Mouse (Mus musculus): Measurements from ENCODE around the gene Fgf10. TPM values are rescaled to one million over a fixed set of nuclear protein-coding genes. Genes with fewer than 3 reads are reported as not detected.

Fgf10 gene
- polyA plus RNA-seq, 1 experiment from 2014 or later: 9.5 TPM

DNA sequence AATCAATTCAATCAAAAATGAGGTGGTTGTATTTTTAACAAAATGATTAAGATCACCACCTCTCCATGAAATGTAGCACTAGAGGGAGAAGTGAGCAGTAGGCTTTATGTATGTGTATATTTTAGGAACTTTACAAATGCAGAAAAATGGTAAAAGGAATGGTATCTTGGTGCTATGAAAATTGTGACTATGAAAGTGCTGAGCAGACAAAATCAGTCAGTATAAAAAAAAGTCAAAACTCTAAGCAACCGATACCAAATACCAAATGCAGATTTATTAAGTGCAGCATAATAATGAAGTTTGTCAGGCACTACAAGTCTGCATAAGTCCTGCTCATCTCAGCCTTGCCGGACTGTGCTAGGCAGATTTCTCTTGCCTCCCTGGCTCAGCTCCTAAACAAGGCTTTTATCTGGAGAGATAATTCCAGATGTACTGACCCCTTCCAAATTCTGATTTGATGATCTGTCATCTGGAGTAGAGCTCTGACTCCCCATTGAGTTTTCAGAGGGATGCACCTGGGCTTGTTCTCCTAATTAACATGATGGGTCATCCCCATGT lies 70.3 kb downstream of the Fgf10 start:
- Histone ChIP-seq H3K27me3 (replicated peaks; ENCODE audit: insufficient read depth, low read length) (no peaks in the 10 kb centered on the region), H3K4me1 (ENCODE audit: insufficient read depth, low read depth, low read length) (no peaks in the 10 kb centered on the region), H3K9me3 (ENCODE audit: low read length) (no peaks in the 10 kb centered on the region), H3K27ac (ENCODE audit: low read length) (no peak overlapping the region), H3K36me3 (ENCODE audit: insufficient read depth, low read length) (no peaks in the 10 kb centered on the region), H3K4me3 (ENCODE audit: low read depth, low read length) (no peak overlapping the region), H3K9ac (replicated peaks; ENCODE audit: low read depth) (no peak overlapping the region), H3K4me2 (replicated peaks; ENCODE audit: low read depth, low read length) (no peak overlapping the region)
- DNase-seq (ENCODE audit: low spot score): no peak
- no peak for ATAC-seq
- TF ChIP-seq CTCF (IDR thresholded peaks at IDR 0.05) (no peak), EP300 (IDR thresholded peaks at IDR 0.05) (no peak)
- 53% methylated on average over 2 of the region's 2 CpGs for WGBS

DNA sequence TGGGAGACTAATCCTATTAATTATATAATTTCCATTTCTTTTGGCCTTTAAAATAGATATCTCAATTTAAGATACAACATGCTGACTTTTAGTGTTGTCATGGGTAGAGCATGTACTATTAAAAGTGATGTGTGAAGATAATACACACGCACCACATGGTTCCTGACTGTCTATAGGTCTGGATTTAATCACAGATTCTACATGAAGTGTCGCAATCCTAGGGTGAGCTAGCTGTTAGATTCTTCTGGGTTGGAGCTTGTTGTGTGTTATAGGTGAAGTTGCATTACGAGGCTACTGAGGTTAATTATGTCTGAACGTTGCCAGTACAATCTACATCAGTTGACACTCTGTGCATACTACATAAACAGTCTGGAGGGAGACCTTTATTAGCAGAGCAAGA lies 73.2 kb downstream of the Fgf10 start:
- peak; percentile 35; the same call in 1 of the 2 replicates for ATAC-seq
- H3K36me3 ChIP-seq (ENCODE audit: insufficient read depth, low read length): no peaks in the 10 kb centered on the region
- TF ChIP-seq CTCF (IDR thresholded peaks at IDR 0.05) (no peak), EP300 (IDR thresholded peaks at IDR 0.05) (no peak)
- no peak for DNase-seq (ENCODE audit: low spot score)
- no peaks in the 10 kb centered on the region for H3K9me3 ChIP-seq (ENCODE audit: low read length)
- H3K4me3 ChIP-seq (ENCODE audit: low read depth, low read length): no peak overlapping the region
- H3K4me2 ChIP-seq (replicated peaks; ENCODE audit: low read depth, low read length): no peak overlapping the region
- WGBS: 51% methylated on average over 4 of the region's 4 CpGs
- H3K27me3 ChIP-seq (replicated peaks; ENCODE audit: insufficient read depth, low read length): no peaks in the 10 kb centered on the region
- H3K9ac ChIP-seq (replicated peaks; ENCODE audit: low read depth): no peak overlapping the region
- H3K4me1 ChIP-seq (ENCODE audit: insufficient read depth, low read depth, low read length): no peaks in the 10 kb centered on the region
- H3K27ac ChIP-seq (ENCODE audit: low read length): no peak overlapping the region

DNA sequence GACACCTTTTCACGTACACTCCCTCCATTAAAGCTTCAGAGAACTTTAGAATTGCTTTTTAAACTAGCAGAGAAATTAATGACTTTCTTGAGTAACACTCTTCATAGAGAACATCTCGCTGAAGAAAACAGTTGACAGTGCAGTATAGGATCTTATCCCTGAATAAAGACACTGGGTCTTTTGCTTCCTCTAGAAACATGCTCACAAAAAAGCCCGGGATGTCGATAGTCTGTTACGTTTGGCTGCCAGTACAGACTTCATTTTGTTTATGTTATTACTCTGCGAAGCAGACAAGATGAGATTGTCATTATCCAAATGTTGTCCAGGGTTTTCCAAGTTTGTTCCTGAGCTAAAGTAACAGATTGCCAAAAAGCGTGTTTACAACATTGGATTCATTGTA lies 75.2 kb downstream of the Fgf10 start:
- H3K9ac ChIP-seq (replicated peaks; ENCODE audit: low read depth): no peak overlapping the region
- peak; percentile 59 for DNase-seq (ENCODE audit: low spot score)
- no peaks in the 10 kb centered on the region for H3K36me3 ChIP-seq (ENCODE audit: insufficient read depth, low read length)
- no peak overlapping the region for H3K27ac ChIP-seq (ENCODE audit: low read length)
- no peaks in the 10 kb centered on the region for H3K9me3 ChIP-seq (ENCODE audit: low read length)
- WGBS: 44% methylated on average over 7 of the region's 7 CpGs
- TF ChIP-seq EP300 (IDR thresholded peaks at IDR 0.05): no peak
- no peak for TF ChIP-seq CTCF (IDR thresholded peaks at IDR 0.05)
- no peak overlapping the region for H3K4me2 ChIP-seq (replicated peaks; ENCODE audit: low read depth, low read length)
- peak; percentile 26; the same call in 1 of the 2 replicates for ATAC-seq
- H3K4me3 ChIP-seq (ENCODE audit: low read depth, low read length): no peak overlapping the region
- H3K4me1 ChIP-seq (ENCODE audit: insufficient read depth, low read depth, low read length): no peaks in the 10 kb centered on the region
- H3K27me3 ChIP-seq (replicated peaks; ENCODE audit: insufficient read depth, low read length): no peaks in the 10 kb centered on the region

DNA sequence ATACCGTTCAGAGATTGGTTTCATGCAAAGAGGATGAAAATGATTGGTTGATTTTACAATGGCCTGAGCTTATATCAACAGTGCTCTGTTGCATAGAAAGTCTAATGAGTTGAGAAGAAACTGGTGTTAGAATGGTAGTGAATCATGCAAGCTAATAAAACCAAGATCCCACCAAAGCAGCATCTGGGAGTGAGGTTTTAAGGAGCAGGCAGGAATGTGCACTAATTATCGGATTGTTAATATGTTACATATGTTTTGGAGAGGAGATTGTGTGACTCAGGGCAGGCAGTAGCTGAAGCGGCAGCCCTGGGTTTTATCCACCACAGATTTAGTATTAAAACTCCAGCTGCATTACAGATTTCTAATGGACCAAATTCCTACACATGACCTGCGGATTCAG lies 76.8 kb downstream of the Fgf10 start:
- Histone ChIP-seq H3K4me2 (replicated peaks; ENCODE audit: low read depth, low read length) (no peak overlapping the region), H3K36me3 (ENCODE audit: insufficient read depth, low read length) (no peaks in the 10 kb centered on the region), H3K4me1 (ENCODE audit: insufficient read depth, low read depth, low read length) (no peaks in the 10 kb centered on the region), H3K4me3 (ENCODE audit: low read depth, low read length) (no peak overlapping the region), H3K27me3 (replicated peaks; ENCODE audit: insufficient read depth, low read length) (no peaks in the 10 kb centered on the region), H3K27ac (ENCODE audit: low read length) (no peak overlapping the region), H3K9me3 (ENCODE audit: low read length) (no peaks in the 10 kb centered on the region), H3K9ac (replicated peaks; ENCODE audit: low read depth) (no peak overlapping the region)
- WGBS: 79% methylated on average over 4 of the region's 4 CpGs
- DNase-seq (ENCODE audit: low spot score) (no peak), ATAC-seq (no peak)
- no peak for TF ChIP-seq EP300 (IDR thresholded peaks at IDR 0.05)
- no peak for TF ChIP-seq CTCF (IDR thresholded peaks at IDR 0.05)

DNA sequence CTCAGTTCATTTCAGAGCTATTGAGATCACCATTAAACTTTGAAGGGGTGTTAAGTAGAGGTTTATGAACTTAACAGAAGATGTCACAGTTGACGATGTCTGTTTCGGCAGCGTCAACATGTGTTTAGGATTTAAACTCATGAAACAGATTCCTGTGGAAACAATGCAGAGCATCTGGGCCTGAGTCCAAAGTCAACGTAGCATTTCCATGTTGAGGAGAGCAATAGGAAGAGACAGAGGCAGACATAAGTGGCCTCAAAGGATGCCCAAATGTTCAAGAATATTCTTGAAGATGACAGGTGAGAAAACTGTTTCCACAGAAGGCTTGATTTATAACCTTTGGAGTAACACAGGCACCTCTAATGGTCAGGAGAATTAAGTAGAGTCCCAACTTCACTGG lies 84.4 kb downstream of the Fgf10 start:
- Histone ChIP-seq H3K4me1 (ENCODE audit: insufficient read depth, low read depth, low read length) (no peaks in the 10 kb centered on the region), H3K36me3 (ENCODE audit: insufficient read depth, low read length) (no peaks in the 10 kb centered on the region), H3K9ac (replicated peaks; ENCODE audit: low read depth) (no peak overlapping the region), H3K9me3 (ENCODE audit: low read length) (no peaks in the 10 kb centered on the region), H3K27me3 (replicated peaks; ENCODE audit: insufficient read depth, low read length) (no peaks in the 10 kb centered on the region), H3K27ac (ENCODE audit: low read length) (no peak overlapping the region), H3K4me3 (ENCODE audit: low read depth, low read length) (no peak overlapping the region), H3K4me2 (replicated peaks; ENCODE audit: low read depth, low read length) (no peak overlapping the region)
- TF ChIP-seq CTCF (IDR thresholded peaks at IDR 0.05) (no peak), EP300 (IDR thresholded peaks at IDR 0.05) (no peak)
- ATAC-seq (no peak), DNase-seq (ENCODE audit: low spot score) (no peak)
- WGBS: 75% methylated on average over 4 of the region's 4 CpGs

DNA sequence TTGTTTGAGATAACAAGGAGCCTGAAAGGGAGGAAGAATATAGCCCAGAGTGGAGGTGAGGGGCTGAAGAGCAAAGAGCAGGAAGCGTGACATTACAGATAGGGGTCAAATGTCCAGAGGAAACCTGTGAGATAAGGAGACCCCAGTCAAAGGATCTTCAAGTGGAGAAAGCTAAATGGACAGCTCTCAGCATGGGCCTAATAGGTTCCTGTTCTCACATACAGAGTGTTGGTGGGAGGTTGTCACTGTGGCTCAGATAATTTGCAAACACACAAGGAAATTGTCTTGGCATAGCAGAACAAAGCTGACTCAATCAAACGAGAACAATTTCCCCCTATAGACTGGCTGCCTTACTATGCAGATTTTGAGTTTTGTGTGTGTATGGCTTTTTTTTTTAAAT lies 89.4 kb downstream of the Fgf10 start:
- no peak for ATAC-seq
- 16% methylated on average over 2 of the region's 2 CpGs for WGBS
- no peak for DNase-seq (ENCODE audit: low spot score)
- Histone ChIP-seq H3K4me1 (ENCODE audit: insufficient read depth, low read depth, low read length) (no peaks in the 10 kb centered on the region), H3K27ac (ENCODE audit: low read length) (no peak overlapping the region), H3K4me2 (replicated peaks; ENCODE audit: low read depth, low read length) (no peak overlapping the region), H3K36me3 (ENCODE audit: insufficient read depth, low read length) (no peaks in the 10 kb centered on the region), H3K27me3 (replicated peaks; ENCODE audit: insufficient read depth, low read length) (no peaks in the 10 kb centered on the region), H3K9ac (replicated peaks; ENCODE audit: low read depth) (no peak overlapping the region), H3K4me3 (ENCODE audit: low read depth, low read length) (no peak overlapping the region), H3K9me3 (ENCODE audit: low read length) (no peaks in the 10 kb centered on the region)
- no peak for TF ChIP-seq EP300 (IDR thresholded peaks at IDR 0.05)
- TF ChIP-seq CTCF (IDR thresholded peaks at IDR 0.05): no peak

DNA sequence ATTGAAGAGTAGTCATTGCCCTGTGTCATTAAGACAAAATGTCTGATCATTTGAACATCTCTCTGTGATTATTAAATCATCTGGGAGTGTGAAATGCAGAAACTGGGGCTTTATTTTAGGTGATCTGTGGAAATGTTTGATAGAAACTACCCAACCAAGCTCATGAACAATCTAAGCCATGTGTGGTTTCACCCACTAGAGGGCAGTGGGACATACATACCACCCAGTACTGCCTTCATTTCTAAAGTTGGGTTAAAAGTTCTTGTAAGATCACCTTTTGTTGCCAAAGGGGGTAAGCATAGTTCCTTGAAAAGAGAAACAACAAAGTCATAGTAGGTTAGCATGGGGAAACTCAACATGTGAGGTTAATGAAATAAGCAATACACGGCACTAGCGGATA lies 93.4 kb downstream of the Fgf10 start:
- no peak overlapping the region for H3K27ac ChIP-seq (ENCODE audit: low read length)
- TF ChIP-seq CTCF (IDR thresholded peaks at IDR 0.05) (peak; percentile 13; the same call in 1 of the 2 replicates), EP300 (IDR thresholded peaks at IDR 0.05) (no peak)
- DNase-seq (ENCODE audit: low spot score): no peak
- H3K9me3 ChIP-seq (ENCODE audit: low read length): no peaks in the 10 kb centered on the region
- H3K9ac ChIP-seq (replicated peaks; ENCODE audit: low read depth): no peak overlapping the region
- WGBS: 91% methylated on average over 2 of the region's 2 CpGs
- H3K4me1 ChIP-seq (ENCODE audit: insufficient read depth, low read depth, low read length): no peaks in the 10 kb centered on the region
- H3K27me3 ChIP-seq (replicated peaks; ENCODE audit: insufficient read depth, low read length): no peaks in the 10 kb centered on the region
- H3K4me2 ChIP-seq (replicated peaks; ENCODE audit: low read depth, low read length): no peak overlapping the region
- no peak overlapping the region for H3K4me3 ChIP-seq (ENCODE audit: low read depth, low read length)
- ATAC-seq: no peak
- H3K36me3 ChIP-seq (ENCODE audit: insufficient read depth, low read length): no peaks in the 10 kb centered on the region

Data from lung, postnatal 0 days (tissue).